Mouse (Mus musculus) embryonic facial prominence, embryonic 11.5 days (tissue): ENCODE results near the gene Rab20. TPM values are rescaled to one million over a fixed set of nuclear protein-coding genes. Genes with fewer than 3 reads are reported as not detected.

ENCODE experiments used
- ATAC-seq: fragments of 200-750 bp; cut with Nextera tagmentation; replicated peaks from 2 replicates; pipeline ENCODE4 v1.8.0; 2017; ENCODE audit warnings: low read depth; ENCODE audit not compliant: insufficient number of reproducible peaks, low FRiP score, low TSS enrichment
- DNase-seq: peaks from one replicate; pipeline ENCODE4 v3.0.0-alpha.2; 2015; ENCODE audit warnings: low spot score
- H3K27ac ChIP-seq: fragments of 300-500 bp; sonication (generic); replicated peaks from 2 replicates; pipeline ENCODE4 v1.5.1; 2014; ENCODE audit warnings: mild to moderate bottlenecking, low read depth, low read length, control low read depth
- H3K27me3 ChIP-seq: fragments of 300-500 bp; sonication (generic); 2 replicates; pipeline ENCODE4 v1.6.1; 2014; ENCODE audit warnings: mild to moderate bottlenecking, low read length, moderate library complexity, mixed read lengths; ENCODE audit not compliant: control insufficient read depth, insufficient read depth
- H3K36me3 ChIP-seq: fragments of 300-500 bp; sonication (generic); replicated peaks from 2 replicates; pipeline ENCODE4 v1.6.1; 2014; ENCODE audit warnings: low read depth, mild to moderate bottlenecking, low read length, moderate library complexity, mixed read lengths; ENCODE audit not compliant: control insufficient read depth, insufficient read depth
- H3K4me1 ChIP-seq: fragments of 300-500 bp; sonication (generic); 2 replicates; pipeline ENCODE4 v1.6.1; 2014; ENCODE audit warnings: low read length, mixed read lengths; ENCODE audit not compliant: control insufficient read depth, insufficient read depth
- H3K4me2 ChIP-seq: fragments of 300-500 bp; sonication (generic); 2 replicates; pipeline ENCODE4 v1.6.1; 2014; ENCODE audit warnings: low read depth, mild to moderate bottlenecking, control low read depth, low read length, moderate library complexity
- H3K4me3 ChIP-seq: fragments of 300-500 bp; sonication (generic); 2 replicates; pipeline ENCODE4 v1.5.1; 2014; ENCODE audit warnings: low read depth, low read length, control low read depth
- H3K9ac ChIP-seq: fragments of 300-500 bp; sonication (generic); replicated peaks from 2 replicates; pipeline ENCODE4 v1.6.1; 2014; ENCODE audit warnings: mild to moderate bottlenecking, control low read depth, low read length
- H3K9me3 ChIP-seq: fragments of 300-500 bp; sonication (generic); replicated peaks from 2 replicates; pipeline ENCODE4 v1.6.1; 2016; ENCODE audit warnings: mild to moderate bottlenecking, low read length, inconsistent platforms, mixed read lengths; ENCODE audit not compliant: control insufficient read depth
- WGBS: fragments of 180-500 bp; shearing (Covaris S2); extraction: QIAGEN DNeasy Blood & Tissue Kit; methylation state at CpG from one replicate; pipeline ENCODE4 v1.1.7; 2014; 5-methylcytosine and 5-hydroxymethylcytosine counted together
- polyA plus RNA-seq: library from polyadenylated mRNA; unstranded; fragments of >200 nt; fragmentation: Nextera tagmentation; extraction: Ambion mirVana; gene quantifications from 2 replicates; pipeline ENCODE4 v1.2.1, GENCODE M21; 2014

Rab20 gene
- polyA plus RNA-seq, 1 experiment from 2014 or later, result 0.79 TPM

- ATAC-seq, result no peak
- H3K36me3 ChIP-seq, result no peaks in the 10 kb centered on the region
- no peak overlapping the region for H3K27ac ChIP-seq
- WGBS, result 31% methylated on average over 2 of the region's 2 CpGs
- H3K9me3 ChIP-seq, result no peaks in the 10 kb centered on the region
- H3K27me3 ChIP-seq, result no peaks in the 10 kb centered on the region
- H3K9ac ChIP-seq, result no peak overlapping the region
- DNase-seq, result no peak
- H3K4me1 ChIP-seq, result no peaks in the 10 kb centered on the region; the same call in 1 of the 2 replicates
- no peak overlapping the region for H3K4me2 ChIP-seq
- no peak overlapping the region for H3K4me3 ChIP-seq
Measured at GRCm38 (mm10) chr8:11460934-11461333, 17.6 kb downstream of the Rab20 start.

- WGBS, result 13% methylated on average over 5 of the region's 5 CpGs
- Histone ChIP-seq H3K4me1 (no peaks in the 10 kb centered on the region; the same call in 1 of the 2 replicates), H3K27ac (no peak overlapping the region), H3K9me3 (no peaks in the 10 kb centered on the region), H3K4me3 (no peak overlapping the region), H3K27me3 (no peaks in the 10 kb centered on the region), H3K4me2 (no peak overlapping the region), H3K9ac (no peak overlapping the region), H3K36me3 (no peaks in the 10 kb centered on the region)
- ATAC-seq (no peak), DNase-seq (peak; percentile 58)
Measured at GRCm38 (mm10) chr8:11459016-11459415, 19.5 kb downstream of the Rab20 start.

GRCm38 (mm10) chr8:11457981-11458836 lies 20.3 kb downstream of the Rab20 start:
- no peak overlapping the region for H3K4me3 ChIP-seq

GRCm38 (mm10) chr8:11457278-11457677 lies 21.2 kb downstream of the Rab20 start:
- WGBS, result 65% methylated on average over 3 of the region's 3 CpGs
- no peak for DNase-seq

More at GRCm38 (mm10) chr8:11457981-11458836, 20.3 kb downstream of the Rab20 start:
- ATAC-seq, result peak; percentile 36; the same call in 1 of the 2 replicates
- Histone ChIP-seq H3K9ac (no peak overlapping the region), H3K4me2 (no peak overlapping the region), H3K27ac (no peak overlapping the region), H3K36me3 (no peaks in the 10 kb centered on the region), H3K4me1 (no peaks in the 10 kb centered on the region; the same call in 1 of the 2 replicates), H3K27me3 (no peaks in the 10 kb centered on the region), H3K9me3 (no peaks in the 10 kb centered on the region)
- peak; percentile 12 for DNase-seq
- WGBS, result 34% methylated on average over 11 of the region's 12 CpGs

GRCm38 (mm10) chr8:11454228-11454627 lies 24.3 kb downstream of the Rab20 start:
- no peak overlapping the region for H3K9ac ChIP-seq
- no peaks in the 10 kb centered on the region for H3K36me3 ChIP-seq
- DNase-seq (no peak), ATAC-seq (no peak)
- no peak overlapping the region for H3K4me2 ChIP-seq
- no peak overlapping the region for H3K4me3 ChIP-seq
- H3K27me3 ChIP-seq, result no peaks in the 10 kb centered on the region
- no peaks in the 10 kb centered on the region for H3K9me3 ChIP-seq
- WGBS, result 50% methylated on average over 12 of the region's 12 CpGs
- no peaks in the 10 kb centered on the region; the same call in 1 of the 2 replicates for H3K4me1 ChIP-seq
- H3K27ac ChIP-seq, result no peak overlapping the region

More at GRCm38 (mm10) chr8:11457278-11457677, 21.2 kb downstream of the Rab20 start:
- Histone ChIP-seq H3K27ac (no peak overlapping the region), H3K9ac (no peak overlapping the region), H3K36me3 (no peaks in the 10 kb centered on the region), H3K4me1 (no peaks in the 10 kb centered on the region; the same call in 1 of the 2 replicates), H3K4me3 (no peak overlapping the region), H3K4me2 (no peak overlapping the region), H3K27me3 (no peaks in the 10 kb centered on the region), H3K9me3 (no peaks in the 10 kb centered on the region)
- no peak for ATAC-seq

- no peaks in the 10 kb centered on the region; the same call in 1 of the 2 replicates for H3K4me1 ChIP-seq
- no peaks in the 10 kb centered on the region for H3K9me3 ChIP-seq
- H3K27me3 ChIP-seq, result no peaks in the 10 kb centered on the region
- H3K9ac ChIP-seq, result no peak overlapping the region; the same call in 1 of the 2 replicates
- WGBS, result 27% methylated on average over 4 of the region's 4 CpGs
- no peaks in the 10 kb centered on the region for H3K36me3 ChIP-seq
- peak; percentile 14 for DNase-seq
- no peak overlapping the region for H3K4me2 ChIP-seq
- H3K4me3 ChIP-seq, result no peak overlapping the region
- H3K27ac ChIP-seq, result no peak overlapping the region
- no peak for ATAC-seq
Measured at GRCm38 (mm10) chr8:11452974-11453373, 25.5 kb downstream of the Rab20 start.

- no peak for DNase-seq
- no peaks in the 10 kb centered on the region for H3K9me3 ChIP-seq
- no peaks in the 10 kb centered on the region for H3K27me3 ChIP-seq
- H3K36me3 ChIP-seq, result no peaks in the 10 kb centered on the region
- no peaks in the 10 kb centered on the region; the same call in 1 of the 2 replicates for H3K4me1 ChIP-seq
- 72% methylated on average over 3 of the region's 3 CpGs for WGBS
- no peak overlapping the region for H3K27ac ChIP-seq
- H3K4me3 ChIP-seq, result no peak overlapping the region
- no peak overlapping the region for H3K4me2 ChIP-seq
- ATAC-seq, result no peak
- H3K9ac ChIP-seq, result no peak overlapping the region
Measured at GRCm38 (mm10) chr8:11452559-11452958, 26.0 kb downstream of the Rab20 start.

- Histone ChIP-seq H3K4me1 (no peaks in the 10 kb centered on the region), H3K4me2 (no peak overlapping the region), H3K27ac (no peak overlapping the region), H3K27me3 (no peaks in the 10 kb centered on the region), H3K4me3 (no peak overlapping the region), H3K9me3 (no peaks in the 10 kb centered on the region), H3K9ac (no peak overlapping the region), H3K36me3 (no peaks in the 10 kb centered on the region)
- WGBS, result 91% methylated on average over 1 of the region's 1 CpGs
- DNase-seq, result no peak
- ATAC-seq, result no peak
Measured at GRCm38 (mm10) chr8:11452152-11452551, 26.4 kb downstream of the Rab20 start.
